Mouse (Mus musculus): ENCODE results near the gene Gprc5c. TPM values are rescaled to one million over a fixed set of nuclear protein-coding genes. Genes with fewer than 3 reads are reported as not detected.
A peak's percentile ranks its signal among the peaks of the same experiment; 100 is the strongest.

Gene Gprc5c
- total RNA-seq, 4 experiments from 2014 or later: 7.3 to 9.6 (median 9.1) TPM

DNA sequence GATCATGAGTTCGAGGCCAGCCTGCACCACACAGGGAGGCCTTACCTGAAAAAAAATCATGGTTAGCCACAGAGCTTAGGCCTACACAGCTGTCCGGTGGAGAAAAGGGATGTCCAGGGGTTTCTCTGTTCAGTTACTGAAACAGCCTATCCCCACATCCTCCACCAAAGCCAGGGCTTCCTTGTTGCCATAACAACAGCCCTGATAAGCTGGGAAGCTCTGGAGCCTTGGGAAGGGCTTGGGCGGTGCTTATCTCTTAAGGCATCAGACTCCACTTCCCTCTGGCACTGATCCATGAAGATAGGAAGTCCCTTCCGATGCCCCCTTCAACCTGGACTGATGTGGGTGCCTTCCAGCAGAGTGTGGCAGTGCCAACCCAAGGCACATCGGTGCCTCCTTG, 17.8 kb upstream of the Gprc5c start:
- no peak for DNase-seq (ENCODE audit: low spot score)

DNA sequence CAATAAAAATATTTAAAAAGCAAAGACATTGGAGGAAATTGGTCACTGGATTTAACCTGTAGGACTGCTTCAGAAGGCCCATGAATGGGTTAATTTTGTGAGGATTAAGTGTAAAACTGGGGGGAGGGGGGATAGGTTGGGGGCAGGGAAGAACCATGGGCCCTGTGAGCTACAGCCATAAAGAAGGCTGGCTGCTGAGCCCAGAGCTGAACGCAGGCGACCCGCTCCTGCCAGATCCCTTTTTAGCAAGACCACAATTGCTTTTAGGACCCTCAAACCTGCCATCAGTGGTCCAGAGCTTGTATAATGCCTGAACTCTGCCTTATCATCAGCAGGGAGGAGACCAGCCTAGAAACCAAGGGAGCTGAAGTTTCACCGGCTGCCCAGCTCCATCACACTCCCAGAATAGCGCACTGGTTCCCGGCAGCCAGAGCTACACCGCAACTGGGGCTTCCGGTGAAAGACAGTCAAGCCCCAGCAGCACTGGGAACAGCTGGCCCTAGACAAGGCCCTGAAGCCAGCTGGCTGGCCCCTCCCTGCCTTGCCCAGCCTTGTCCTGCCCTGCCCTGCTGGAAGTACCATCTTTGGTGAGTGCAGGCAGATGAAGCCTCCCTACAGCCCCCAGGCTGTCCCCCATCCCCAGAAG, 7.0 kb upstream of the Gprc5c start:
- no peak for DNase-seq (ENCODE audit: low spot score)

DNA sequence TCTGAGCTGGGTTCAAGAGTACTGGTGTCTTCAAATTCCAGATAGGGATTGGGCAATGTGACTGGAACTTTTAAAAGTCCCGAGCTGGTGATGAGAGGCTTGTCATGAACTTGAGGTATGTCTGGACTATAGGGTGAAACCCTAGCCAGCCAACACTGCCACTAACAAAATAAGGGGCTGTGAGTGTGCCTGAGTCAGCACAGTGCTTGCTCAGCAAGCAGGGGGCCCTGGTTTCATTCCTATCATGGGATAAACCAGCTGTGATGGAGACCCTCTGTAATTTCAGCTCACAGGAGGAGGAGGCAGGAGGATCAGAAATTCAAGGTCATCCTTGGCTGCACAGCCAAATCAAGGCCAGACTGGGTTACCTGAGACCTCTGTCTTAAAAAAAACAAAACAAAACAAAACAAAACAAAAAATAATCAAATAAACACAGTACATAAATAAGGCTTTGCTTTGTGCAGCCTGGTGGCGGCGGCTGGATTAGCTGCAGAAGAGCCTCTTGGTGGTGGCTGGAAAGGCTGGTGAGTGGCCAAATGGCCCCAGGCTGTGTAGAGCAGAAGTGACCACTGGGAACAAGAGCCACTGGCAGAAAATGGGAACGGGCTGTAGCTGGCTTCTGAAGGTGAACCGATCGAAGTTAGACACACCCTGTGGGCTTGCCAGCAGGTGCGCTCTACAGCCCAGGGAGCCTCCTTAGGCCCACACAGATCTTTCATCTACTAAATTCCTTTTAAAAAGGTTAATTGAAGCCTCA, 6.3 kb upstream of the Gprc5c start:
- no peak for DNase-seq (ENCODE audit: low spot score)

DNA sequence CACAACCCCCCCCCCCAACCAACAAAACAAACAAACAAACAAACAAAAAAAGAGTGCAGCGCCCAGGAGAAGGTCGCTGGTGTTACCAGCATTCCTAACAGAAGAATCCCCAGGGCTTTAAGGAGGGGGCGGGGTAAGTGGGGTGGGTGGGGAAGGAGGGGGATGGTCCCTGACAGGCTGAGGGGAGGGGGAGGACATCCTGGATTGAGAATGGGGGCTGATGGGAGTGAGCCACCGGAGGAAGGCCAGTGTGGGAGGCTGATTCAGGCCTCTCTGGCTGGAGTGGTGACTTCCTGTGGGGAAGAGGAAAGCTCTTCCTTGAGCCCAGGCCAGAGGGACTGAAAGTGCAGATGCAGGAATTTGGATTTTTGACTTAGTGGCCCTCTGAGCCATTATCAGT, 4.6 kb upstream of the Gprc5c start:
- DNase-seq (ENCODE audit: low spot score): no peak

DNA sequence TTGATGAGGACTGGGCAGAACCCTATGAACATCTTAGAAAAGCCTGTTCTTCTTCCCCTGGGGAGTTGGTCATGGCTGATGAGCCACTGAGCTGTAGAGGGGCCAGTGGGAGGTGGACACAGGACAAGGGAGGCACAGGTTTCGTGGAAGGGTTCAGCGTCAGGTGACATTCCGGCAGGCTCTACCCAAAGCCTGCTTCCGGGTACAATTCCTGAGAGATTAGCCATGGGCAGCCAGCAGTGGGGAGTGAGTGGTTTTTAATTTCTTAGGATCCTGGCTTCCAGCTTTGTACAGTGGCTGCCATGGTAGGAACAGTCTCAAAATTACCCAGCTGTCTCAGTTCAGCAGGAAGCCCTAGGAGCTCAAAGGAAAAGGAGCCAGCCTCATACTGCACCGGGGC, 3.9 kb upstream of the Gprc5c start:
- DNase-seq (ENCODE audit: low spot score): no peak

DNA sequence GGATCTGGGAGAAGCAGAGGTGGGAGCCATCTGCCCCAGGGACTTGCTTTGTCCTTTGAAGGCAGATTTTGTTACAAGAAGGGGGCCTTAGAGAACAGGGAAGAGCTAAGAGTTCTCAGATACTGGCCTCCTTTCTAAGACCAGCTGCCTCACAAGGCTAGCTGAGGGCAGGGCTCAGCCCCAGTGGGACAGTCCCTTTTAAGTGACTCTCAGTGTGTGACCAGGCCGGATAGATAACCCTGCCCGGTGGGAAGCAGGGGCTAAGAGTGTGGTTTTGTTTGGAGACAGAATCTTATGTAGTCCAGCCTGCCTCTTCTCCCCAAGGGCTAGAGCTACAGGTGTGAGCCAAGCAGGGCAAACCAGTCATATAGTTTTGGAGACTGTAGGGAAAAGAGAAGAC, 1.4 kb upstream of the Gprc5c start:
- DNase-seq (ENCODE audit: low spot score): no peak

DNA sequence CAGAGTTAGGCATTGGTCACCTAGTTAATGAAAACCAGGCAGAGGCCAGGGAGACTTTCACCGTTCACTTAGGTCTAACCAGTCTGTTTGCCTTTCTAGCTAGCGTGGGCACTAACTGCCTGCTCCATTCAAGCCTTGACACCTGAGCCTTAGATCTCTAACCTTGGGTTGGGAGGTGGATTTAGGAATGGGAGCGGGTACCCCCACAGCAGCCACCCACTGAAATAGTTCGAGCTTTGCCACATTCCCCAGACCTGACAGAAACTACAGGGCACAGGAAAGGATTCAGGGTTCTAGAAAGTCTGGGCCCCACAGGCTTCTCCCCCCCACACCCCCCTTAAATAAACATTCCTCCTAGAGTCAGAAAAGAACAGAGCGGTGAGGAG, 893 bp upstream of the Gprc5c start:
- no peak for DNase-seq (ENCODE audit: low spot score)

DNA sequence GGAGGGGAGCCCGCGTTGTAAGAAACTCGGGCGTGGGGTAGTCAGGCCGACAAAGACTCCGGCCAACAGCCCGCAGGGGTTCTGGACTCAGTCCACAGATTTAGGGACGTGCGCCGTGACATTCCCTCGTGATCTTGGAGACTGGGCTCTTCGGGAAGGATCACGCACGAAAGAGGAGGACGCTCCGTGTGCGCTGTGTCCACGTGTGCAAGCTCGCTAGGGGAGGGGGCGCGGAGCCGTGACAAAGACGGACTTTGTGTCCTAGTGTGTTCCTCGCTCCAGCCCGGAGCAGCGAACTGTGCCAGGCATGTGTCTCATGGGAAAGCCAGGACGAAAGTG, 286 bp downstream of the Gprc5c start:
- no peak for DNase-seq (ENCODE audit: low spot score)

DNA sequence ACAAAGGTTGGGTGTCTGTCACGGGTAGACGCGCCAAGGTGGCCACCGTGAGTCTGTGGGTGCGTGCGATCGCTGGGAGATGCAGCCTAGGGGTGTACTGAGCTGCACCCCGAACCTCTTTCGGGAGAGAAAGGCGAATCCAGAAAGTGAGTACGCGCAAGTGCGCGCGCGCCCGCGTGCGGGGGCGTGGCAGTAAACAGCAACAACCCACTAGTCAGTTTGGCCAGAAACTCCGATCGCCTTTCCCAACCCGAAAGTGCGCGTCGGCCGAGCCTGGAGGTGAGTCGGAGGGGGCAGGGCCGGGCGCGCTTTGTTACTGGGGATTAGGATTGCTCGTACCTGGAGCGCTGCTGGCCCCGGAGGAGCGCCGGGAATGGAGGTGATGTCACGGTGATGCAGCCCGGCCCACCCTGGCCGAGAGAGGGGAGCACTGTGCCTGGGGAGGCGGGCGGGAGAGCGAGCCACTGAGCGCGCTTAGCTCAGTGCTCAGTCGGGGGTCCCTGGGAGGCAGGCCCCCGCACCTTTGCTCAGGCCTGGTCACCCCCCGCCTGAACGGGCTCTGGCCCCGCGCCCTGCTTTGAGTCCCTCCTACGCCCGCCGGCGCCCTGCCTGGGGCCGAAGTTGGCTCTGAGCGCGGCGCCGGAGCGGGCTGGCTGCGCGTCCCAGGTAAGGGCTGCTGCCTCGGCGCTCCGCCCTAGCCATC, 807 bp downstream of the Gprc5c start:
- peak; percentile 53 for DNase-seq (ENCODE audit: low spot score)

DNA sequence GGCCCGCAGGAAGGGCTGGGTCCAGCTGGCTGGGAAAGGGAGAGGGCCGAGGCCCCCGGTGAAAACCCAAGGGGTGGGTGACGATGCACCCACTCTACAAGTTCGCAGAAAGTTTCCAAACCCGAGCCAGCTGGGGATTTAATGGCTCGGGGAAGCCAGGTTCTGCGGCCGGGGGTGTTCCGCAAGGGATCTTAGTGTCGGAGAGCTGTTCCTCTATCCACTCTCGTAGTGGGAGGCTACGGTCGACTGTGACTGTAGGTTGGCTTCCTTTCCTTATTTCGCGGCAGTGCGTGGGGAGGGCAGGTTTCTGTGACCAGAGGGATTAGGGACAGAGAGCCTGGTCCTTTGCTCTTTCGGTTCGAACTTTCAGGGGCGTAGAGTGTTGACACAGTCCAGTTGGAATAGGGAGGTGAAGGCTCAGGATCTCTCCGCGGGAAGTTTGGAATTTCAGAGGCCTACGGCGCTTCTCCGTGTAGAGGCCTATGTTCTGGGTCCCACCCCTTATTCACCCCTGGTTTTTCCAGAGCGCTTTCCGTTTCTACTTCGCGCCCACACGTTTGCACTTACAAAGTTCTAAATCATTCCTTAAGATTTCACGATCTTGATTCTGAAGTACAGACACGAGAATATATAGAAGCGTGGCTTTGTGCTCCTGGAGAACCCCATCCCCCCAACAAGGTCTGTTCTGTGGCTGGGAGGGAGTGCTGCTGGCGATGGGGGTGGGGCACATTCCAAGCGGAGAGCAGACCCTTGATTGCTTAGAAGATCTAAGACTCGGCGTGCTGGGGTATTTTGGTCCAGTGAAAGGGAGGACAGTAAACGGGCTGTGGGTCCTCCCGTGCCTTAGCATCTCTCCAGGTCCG, 1.6 kb downstream of the Gprc5c start:
- DNase-seq (ENCODE audit: low spot score): no peak

DNA sequence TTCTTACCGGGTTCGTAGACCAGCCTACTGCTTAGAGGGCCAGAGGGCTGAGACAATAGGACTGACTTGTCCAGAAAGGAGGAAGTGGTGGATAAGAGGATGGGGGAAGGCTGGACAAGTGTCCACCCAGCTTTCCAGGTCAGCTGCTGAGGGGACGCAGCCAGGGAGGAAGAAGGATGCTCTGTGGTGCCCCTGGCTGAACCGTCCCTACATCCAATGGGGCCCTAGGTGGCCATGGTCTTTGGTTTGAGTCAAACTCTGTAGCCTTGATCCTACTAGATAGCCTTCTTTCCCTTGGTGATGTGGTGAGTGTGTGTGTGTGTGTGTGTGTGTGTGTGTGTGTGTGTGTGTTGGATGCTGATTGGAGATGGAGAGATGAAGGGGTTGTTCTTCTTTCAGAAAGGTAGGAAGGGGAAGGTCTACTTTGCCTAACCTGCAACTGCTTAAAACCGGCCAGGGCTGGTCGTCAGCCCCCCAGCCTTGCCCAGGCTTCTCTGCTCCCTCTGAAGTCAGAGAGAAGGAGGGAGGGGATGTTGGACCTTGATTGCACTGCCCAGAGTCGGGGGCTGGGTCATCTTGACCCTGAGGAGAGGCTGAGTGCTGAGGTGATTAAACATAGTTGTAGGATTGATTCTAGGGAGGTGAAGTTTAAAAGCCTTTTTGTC, 2.4 kb downstream of the Gprc5c start:
- DNase-seq (ENCODE audit: low spot score): no peak

DNA sequence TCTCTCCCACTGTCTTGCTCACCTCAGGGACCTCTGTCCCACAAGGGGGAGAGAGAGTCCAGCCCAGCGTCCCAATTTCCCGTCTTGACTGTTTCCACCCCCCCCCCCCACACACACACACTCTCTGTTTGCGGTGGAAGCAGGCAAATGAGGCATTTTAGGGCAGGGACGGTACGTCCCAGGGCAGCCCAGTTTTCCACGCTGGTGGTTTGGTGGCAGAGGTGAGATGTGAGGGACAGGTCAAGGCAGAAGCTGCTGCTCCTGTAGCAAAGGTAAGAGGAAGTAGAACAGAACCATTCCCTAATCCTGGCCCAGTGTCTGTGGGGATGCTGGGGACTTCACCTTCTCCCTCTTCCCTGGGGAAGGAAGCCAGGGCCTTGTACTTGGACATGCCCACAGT, 3.6 kb downstream of the Gprc5c start:
- DNase-seq (ENCODE audit: low spot score): no peak

DNA sequence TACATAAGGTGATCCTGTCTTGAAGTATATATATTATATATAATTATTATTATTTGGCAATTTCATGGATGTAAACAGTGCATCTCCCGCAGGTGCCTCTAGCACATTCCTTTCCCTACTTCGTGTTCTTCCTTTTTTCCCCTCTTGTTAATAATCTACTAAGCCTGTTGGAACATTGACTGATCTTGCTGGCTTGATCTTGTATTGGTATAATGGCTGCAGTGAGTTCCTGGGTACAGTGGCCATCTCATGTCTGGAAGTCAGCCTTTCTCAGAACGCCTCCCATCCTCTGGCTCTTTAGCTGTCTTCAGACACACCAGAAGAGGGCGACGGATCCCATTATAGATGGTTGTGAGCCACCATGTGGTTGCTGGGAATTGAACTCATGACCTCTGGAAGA, 5.2 kb downstream of the Gprc5c start:
- DNase-seq (ENCODE audit: low spot score): no peak

DNA sequence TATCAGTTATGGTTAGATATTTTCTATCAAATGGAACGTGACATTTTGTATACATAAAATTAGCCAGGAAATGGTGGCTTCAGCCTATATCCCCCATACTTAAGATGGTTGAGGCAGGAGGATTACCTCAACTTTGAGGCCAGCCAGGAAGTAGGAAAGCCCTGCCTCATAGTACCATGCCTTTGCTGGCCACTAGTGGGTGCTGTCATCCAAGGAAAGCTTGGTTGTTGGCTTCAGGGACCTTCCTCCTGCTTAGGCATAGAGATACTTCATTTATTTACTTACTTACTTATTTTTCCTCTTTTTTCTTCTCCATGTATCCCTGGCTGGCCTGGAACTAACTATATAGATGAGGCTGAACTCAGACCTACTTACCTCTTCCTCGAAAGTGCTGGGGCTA, 7.7 kb downstream of the Gprc5c start:
- no peak for DNase-seq (ENCODE audit: low spot score)

DNA sequence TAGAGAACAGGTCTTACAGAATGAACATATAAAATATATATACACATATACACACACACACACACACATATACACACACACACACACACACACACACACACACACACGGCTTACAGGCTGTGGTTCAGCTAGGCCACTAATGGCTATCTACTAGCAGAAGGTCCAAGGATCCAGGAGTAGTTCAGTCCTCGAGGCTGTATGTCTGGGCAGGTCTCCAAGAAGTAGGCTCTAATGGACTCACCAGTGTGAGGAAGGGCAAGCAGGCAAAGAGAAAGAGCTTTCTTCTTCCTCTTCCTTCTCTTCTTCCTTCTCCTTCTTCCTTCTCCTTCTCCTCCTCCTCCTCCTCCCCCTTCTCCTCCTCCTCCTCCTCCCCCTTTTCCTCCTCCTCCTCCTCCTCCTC, 10.1 kb downstream of the Gprc5c start:
- no peak for DNase-seq (ENCODE audit: low spot score)

DNA sequence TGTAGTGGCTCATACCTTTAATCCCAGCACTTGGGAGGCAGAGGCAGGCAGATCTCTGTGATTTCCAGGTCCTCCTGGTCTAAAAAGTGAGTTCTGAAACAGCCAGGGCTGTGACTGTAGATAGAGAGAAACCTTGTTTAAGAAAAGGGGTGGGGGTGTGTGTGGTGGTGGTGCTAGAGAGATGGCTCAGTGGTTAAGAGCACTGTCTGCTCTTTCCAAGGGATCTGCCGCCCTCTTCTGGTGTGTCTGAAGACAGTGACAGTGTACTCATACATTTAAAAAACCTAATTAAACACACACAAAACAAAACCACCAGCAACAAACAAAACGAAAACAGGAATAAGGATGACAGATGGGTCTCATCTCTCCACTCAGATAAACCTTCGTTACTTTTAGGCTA, 11.7 kb downstream of the Gprc5c start:
- no peak for DNase-seq (ENCODE audit: low spot score)

DNA sequence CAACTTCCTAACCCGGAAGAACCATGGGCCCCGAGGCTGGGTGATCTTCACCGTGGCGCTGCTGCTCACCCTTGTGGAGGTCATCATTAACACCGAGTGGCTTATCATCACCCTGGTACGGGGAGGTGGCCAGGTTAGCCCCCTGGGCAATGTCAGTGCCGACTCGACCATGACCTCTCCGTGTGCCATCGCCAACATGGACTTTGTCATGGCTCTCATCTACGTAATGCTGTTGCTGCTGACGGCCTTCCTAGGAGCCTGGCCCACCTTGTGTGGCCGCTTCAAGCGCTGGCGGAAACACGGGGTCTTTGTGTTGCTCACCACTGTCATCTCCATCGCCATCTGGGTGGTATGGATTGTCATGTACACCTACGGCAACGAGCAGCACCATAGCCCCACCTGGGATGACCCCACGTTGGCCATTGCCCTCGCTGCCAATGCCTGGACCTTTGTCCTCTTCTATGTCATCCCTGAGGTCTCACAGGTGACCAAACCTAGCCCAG, 13.0 kb downstream of the Gprc5c start:
- DNase-seq (ENCODE audit: low spot score): no peak

DNA sequence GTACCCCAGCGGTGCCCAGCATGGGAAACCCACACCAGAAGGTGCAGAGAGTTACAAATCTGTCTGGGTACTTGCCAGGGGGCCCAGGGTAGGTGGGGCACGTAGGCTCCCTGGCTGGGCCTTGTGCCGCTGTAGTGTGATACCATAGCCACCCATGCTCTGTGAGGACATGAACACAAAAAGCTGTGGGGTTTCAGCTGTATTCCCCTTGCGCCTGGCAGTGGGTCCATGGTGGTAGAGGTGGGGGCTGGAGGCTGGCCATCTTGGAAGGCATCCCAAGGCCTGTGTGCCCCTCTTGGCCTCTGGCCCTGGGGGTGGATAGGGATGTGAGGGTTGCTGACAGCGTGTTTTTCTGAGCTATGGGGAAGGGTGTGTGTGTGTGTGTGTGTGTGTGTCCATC, 15.0 kb downstream of the Gprc5c start:
- DNase-seq (ENCODE audit: low spot score): no peak

DNA sequence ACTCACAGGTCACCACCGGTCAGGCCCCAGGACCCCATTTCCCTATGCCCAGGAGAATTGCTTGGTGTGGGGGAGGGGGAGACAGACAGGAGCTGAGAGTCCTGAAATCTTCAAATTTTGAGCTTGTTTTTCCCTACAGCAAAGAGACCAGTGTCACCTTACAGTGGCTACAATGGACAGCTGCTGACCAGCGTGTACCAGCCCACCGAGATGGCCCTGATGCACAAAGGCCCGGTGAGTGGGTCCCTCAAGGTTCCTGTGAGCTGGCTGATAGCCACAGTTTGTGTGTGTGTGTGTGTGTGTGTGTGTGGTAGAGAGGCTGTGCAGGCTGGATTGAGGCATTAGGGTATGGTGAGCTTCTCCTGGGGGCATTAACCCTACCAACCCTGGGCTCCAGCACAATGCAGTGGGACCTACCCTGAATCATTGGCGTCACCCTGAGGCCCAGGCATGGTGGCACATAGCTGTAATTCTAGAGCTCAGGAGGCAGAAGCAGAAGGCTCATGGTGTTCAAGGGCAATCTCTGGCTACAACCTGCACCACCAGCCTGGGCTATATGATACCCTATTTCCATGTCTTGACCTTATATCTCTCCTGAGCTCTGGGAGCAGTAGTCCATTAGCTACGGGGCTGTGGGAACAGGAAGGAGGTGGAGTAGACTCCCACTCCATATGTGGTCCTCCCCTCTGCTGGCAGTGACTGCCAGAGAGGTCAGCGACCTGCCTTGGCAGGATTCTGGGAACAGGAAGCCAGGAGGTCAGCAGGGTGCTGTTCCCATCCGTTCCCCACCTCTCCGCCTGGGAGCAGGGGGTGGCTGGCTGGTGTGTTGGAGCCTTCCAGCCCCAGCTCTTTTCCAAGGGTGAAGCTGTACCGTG, 15.8 kb downstream of the Gprc5c start:
- DNase-seq (ENCODE audit: low spot score): peak; percentile 56

Measured in heart, adult 8-10 months (tissue).